Mouse (Mus musculus) thymus, adult 2 months (tissue): ENCODE results near the gene Thrap3. TPM values are rescaled to one million over a fixed set of nuclear protein-coding genes. Genes with fewer than 3 reads are reported as not detected.

Source experiments
- DNase-seq: peaks from one replicate; pipeline ENCODE4 v3.0.0; 2021
- H3K27ac ChIP-seq: fragments of 200-500 bp; 2 replicates; pipeline ENCODE4 v1.5.1; 2012; ENCODE audit warnings: low read length, control low read depth; ENCODE audit not compliant: control insufficient read depth, insufficient read depth
- H3K27me3 ChIP-seq: fragments of 200-500 bp; 2 replicates; pipeline ENCODE4 v1.6.1; 2012; ENCODE audit warnings: mild to moderate bottlenecking, low read length, moderate library complexity, mixed read lengths; ENCODE audit not compliant: control insufficient read depth, insufficient read depth
- H3K36me3 ChIP-seq: fragments of 200-500 bp; 2 replicates; pipeline ENCODE4 v1.6.1; 2012; ENCODE audit warnings: mild to moderate bottlenecking, low read length, moderate library complexity; ENCODE audit not compliant: control insufficient read depth, insufficient read depth
- H3K4me1 ChIP-seq: fragments of 200-500 bp; replicated peaks from 2 replicates; pipeline ENCODE4 v1.6.1; 2012; ENCODE audit warnings: low read length; ENCODE audit not compliant: control insufficient read depth, insufficient read depth
- H3K4me3 ChIP-seq: fragments of 200-500 bp; 2 replicates; pipeline ENCODE4 v1.5.1; 2012; ENCODE audit warnings: mild to moderate bottlenecking, low read length, control low read depth, moderate library complexity; ENCODE audit not compliant: control insufficient read depth, insufficient read depth
- CTCF ChIP-seq: fragments of 200-500 bp; IDR thresholded peaks from 2 replicates; pipeline ENCODE4 v1.5.1; 2012; ENCODE audit warnings: mild to moderate bottlenecking, control low read depth, low read length, moderate library complexity, borderline replicate concordance; ENCODE audit not compliant: control insufficient read depth, poor library complexity, insufficient read depth; ENCODE audit errors: extremely low read depth
- POLR2A ChIP-seq: fragments of 200-500 bp; IDR thresholded peaks from 2 replicates; pipeline ENCODE4 v1.6.1; 2012; ENCODE audit warnings: mild to moderate bottlenecking, low read length, control low read depth, moderate library complexity; ENCODE audit not compliant: control insufficient read depth, poor library complexity, insufficient read depth; ENCODE audit errors: extremely low read depth
- WGBS: fragments of 180-500 bp; shearing (Covaris S2); methylation state at CpG from one replicate; pipeline ENCODE4 v1.1.7; 2018; 5-methylcytosine and 5-hydroxymethylcytosine counted together
- polyA plus RNA-seq: library from polyadenylated mRNA; depleted of rRNA; stranded (reverse); fragments of >200 nt; gene quantifications from 2 replicates; pipeline ENCODE4 v1.2.3, GENCODE M21; 2012

The Thrap3 gene
- polyA plus RNA-seq, 1 experiment, result 91.8 TPM

GRCm38 (mm10) chr4:126217771-126218170 is 15.2 kb upstream of the Thrap3 start:
- Histone ChIP-seq H3K4me3 (no peak overlapping the region), H3K4me1 (0 out of 2 replicates have a peak, but pooled peaks cover 4% of the 10 kb centered on the region), H3K27me3 (no peaks in the 10 kb centered on the region), H3K27ac (no peak overlapping the region), H3K36me3 (no peaks in the 10 kb centered on the region)
- no peak for DNase-seq
- TF ChIP-seq CTCF, result no peak
- TF ChIP-seq POLR2A, result no peak
- WGBS, result 92% methylated on average over 6 of the region's 6 CpGs

- Histone ChIP-seq H3K36me3 (no peaks in the 10 kb centered on the region), H3K27me3 (no peaks in the 10 kb centered on the region), H3K4me3 (no peak overlapping the region), H3K4me1 (peaks cover 21% of the 10 kb centered on the region), H3K27ac (no peak overlapping the region)
- WGBS, result 79% methylated on average over 6 of the region's 6 CpGs
- no peak for DNase-seq
- TF ChIP-seq CTCF, result no peak
- no peak for TF ChIP-seq POLR2A
Observed at GRCm38 (mm10) chr4:126207081-126207480, 4.5 kb upstream of the Thrap3 start.

- Histone ChIP-seq H3K27ac (no peak overlapping the region), H3K4me3 (no peak overlapping the region), H3K4me1 (peaks cover 20% of the 10 kb centered on the region), H3K27me3 (no peaks in the 10 kb centered on the region), H3K36me3 (no peaks in the 10 kb centered on the region)
- TF ChIP-seq CTCF (no peak), POLR2A (no peak)
- no peak for DNase-seq
- 97% methylated on average over 1 of the region's 1 CpGs for WGBS
Observed at GRCm38 (mm10) chr4:126205386-126205785, 2.8 kb upstream of the Thrap3 start.

- Histone ChIP-seq H3K27ac (peak overlapping the region; percentile 81), H3K36me3 (no peaks in the 10 kb centered on the region), H3K4me3 (no peak overlapping the region)
Observed at GRCm38 (mm10) chr4:126204661-126205230, 2.2 kb upstream of the Thrap3 start.

GRCm38 (mm10) chr4:126204016-126204415 is 1.5 kb upstream of the Thrap3 start:
- peaks cover 23% of the 10 kb centered on the region for H3K4me1 ChIP-seq
- no peaks in the 10 kb centered on the region for H3K36me3 ChIP-seq
- H3K27ac ChIP-seq, result peak overlapping the region; percentile 46; the same call in 1 of the 2 replicates
- DNase-seq, result no peak
- H3K4me3 ChIP-seq, result no peak overlapping the region
- WGBS, result 94% methylated on average over 8 of the region's 8 CpGs
- H3K27me3 ChIP-seq, result no peaks in the 10 kb centered on the region
- TF ChIP-seq POLR2A (no peak), CTCF (no peak)

More at GRCm38 (mm10) chr4:126204661-126205230, 2.2 kb upstream of the Thrap3 start:
- TF ChIP-seq CTCF, result no peak
- no peak for TF ChIP-seq POLR2A
- DNase-seq, result no peak
- H3K27me3 ChIP-seq, result no peaks in the 10 kb centered on the region
- peaks cover 20% of the 10 kb centered on the region for H3K4me1 ChIP-seq
- WGBS, result 35% methylated on average over 12 of the region's 12 CpGs

GRCm38 (mm10) chr4:126203336-126203895 is 856 bp upstream of the Thrap3 start:
- DNase-seq, result no peak
- Histone ChIP-seq H3K27me3 (no peaks in the 10 kb centered on the region), H3K27ac (peak overlapping the region; percentile 76), H3K36me3 (no peaks in the 10 kb centered on the region), H3K4me3 (no peak overlapping the region), H3K4me1 (peaks cover 25% of the 10 kb centered on the region)
- TF ChIP-seq CTCF, result no peak
- TF ChIP-seq POLR2A, result no peak
- 85% methylated on average over 10 of the region's 10 CpGs for WGBS
